In the genomic region with DNA sequence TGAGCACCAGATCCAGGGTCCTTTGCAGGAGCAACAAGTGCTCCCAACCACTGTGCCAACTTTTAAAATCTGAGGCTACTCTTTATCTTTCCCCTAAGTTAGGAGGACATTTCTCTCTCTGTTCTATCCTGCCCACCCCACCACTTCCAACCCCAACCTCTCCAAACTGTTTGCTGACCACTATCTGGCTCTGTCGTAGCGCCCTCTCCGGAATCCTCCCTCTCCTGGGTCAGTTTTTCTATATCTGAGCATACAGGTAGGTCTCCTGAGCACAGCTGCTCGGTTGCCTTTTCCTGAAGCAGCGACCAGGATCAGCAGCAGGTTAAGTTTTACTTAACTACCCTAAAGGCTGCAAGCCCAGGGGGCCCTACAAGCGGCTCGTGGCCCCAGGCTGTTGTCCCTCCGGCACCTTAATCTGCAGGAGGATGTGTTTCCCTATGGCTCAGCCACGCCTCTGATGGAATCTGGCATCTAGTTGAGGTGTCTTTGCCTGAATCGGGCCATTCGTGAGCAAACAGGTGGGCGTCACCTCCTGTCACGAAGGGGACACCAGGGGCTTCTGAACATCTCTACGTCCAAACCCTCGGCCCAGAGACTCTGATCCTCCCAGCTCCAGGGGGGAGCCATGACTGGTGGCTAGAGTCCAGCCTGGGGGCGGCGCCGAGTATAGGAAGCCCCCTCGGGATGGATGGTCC, we compare ENCODE assay signal across 11 mouse cellular contexts. TPM values are rescaled to one million over a fixed set of nuclear protein-coding genes. Genes with fewer than 3 reads are reported as not detected.
A peak's percentile ranks its signal among the peaks of the same experiment; 100 is the strongest.
DNase-seq lines count a peak whose midpoint lies in the region; ATAC-seq and TF ChIP-seq lines count a peak whose summit lies in the region.
"Had no signal": no experiment of that assay in that cellular context is flagged by ENCODE, and none has a peak within 500 bp of the region (broad histone marks: within the 10 kb centered on the region; RNA-seq: fewer than 3 reads in every experiment).

No protein-coding gene starts in this region.

- no peak overlapping the region for H3K27ac ChIP-seq in heart, embryonic 15.5 days
- no peak overlapping the region for H3K27ac ChIP-seq in ES-E14 (ENCODE audit: insufficient read depth, low read depth, low read length, poor library complexity, severe bottlenecking)
- H3K27ac ChIP-seq in forebrain, embryonic 12.5 days, result no peak overlapping the region
- no peak overlapping the region for H3K27ac ChIP-seq in limb, embryonic 13.5 days
- H3K27ac ChIP-seq in left cerebral cortex, adult 2 months, result no peak overlapping the region

- peak overlapping the region; percentile 24 for H3K4me3 ChIP-seq in heart, embryonic 15.5 days
- peak overlapping the region; percentile 20 to 48; a peak in 3 of 4 replicates for H3K4me3 ChIP-seq in ES-E14 (ENCODE audit: insufficient read depth in 1 of 2, low read depth in 1 of 2, low read length in 2 of 2, poor library complexity in 1 of 2, severe bottlenecking in 1 of 2)
- H3K4me3 ChIP-seq in forebrain, embryonic 12.5 days (replicated peaks), result peak overlapping the region; percentile 8
- H3K4me3 ChIP-seq in limb, embryonic 13.5 days, result peak overlapping the region; percentile 35
- H3K4me3 ChIP-seq in left cerebral cortex, adult 2 months, result no peak overlapping the region

- intact Hi-C loops in heart, postnatal 25 days (cut with DNase I), result no loop called here
- intact Hi-C loops in left cerebral cortex, adult 2 months (cut with DNase I), result no loop called here

- no peak for TF ChIP-seq CTCF in left cerebral cortex, adult 2 months (IDR thresholded peaks at IDR 0.05)

- DNase-seq in heart, postnatal 25 days (ENCODE audit: low spot score), result no peak
- DNase-seq in ES-E14 (ENCODE audit: low read depth, low spot score), result no peak
- no peak for DNase-seq in retina, embryonic 14.5 days (ENCODE audit: low spot score)
- DNase-seq in left cerebral cortex, adult 2 months (ENCODE audit: extremely low spot score in 1 of 2, low spot score in 2 of 2), result no peak
- DNase-seq: cerebellum, postnatal 14 days; gastrocnemius, postnatal 14 days; thymus, adult 2 months had no signal

- in situ Hi-C loops in ES-E14 (cut with MboI; ENCODE audit: low sequenced_read_pairs in 2 of 2, unreplicated experiment in 2 of 2), result loop anchor here (5.0 kb wide), 1 partner anchor 37 kb away; no protein-coding TSS in a partner anchor

- H3K9me3 ChIP-seq in heart, embryonic 15.5 days (replicated peaks), result no peaks in the 10 kb centered on the region
- no peaks in the 10 kb centered on the region for H3K9me3 ChIP-seq in ES-E14 (ENCODE audit: control insufficient read depth, insufficient read depth, low read depth, low read length)
- peaks cover 5% of the 10 kb centered on the region; the same call in 1 of the 2 replicates for H3K9me3 ChIP-seq in forebrain, embryonic 12.5 days
- H3K9me3 ChIP-seq in limb, embryonic 13.5 days, result 0 out of 2 replicates have a peak, but pooled peaks cover 5% of the 10 kb centered on the region

- peaks cover 7% of the 10 kb centered on the region for H3K4me1 ChIP-seq in heart, embryonic 15.5 days (replicated peaks)
- H3K4me1 ChIP-seq in ES-E14 (ENCODE audit: control insufficient read depth in 2 of 2, insufficient read depth in 2 of 2, low read length in 2 of 2, poor library complexity in 1 of 2), result peaks cover 0 to 4% of the 10 kb centered on the region in 2 experiments; a peak in 1 of 4 replicates
- no peaks in the 10 kb centered on the region for H3K4me1 ChIP-seq in forebrain, embryonic 12.5 days
- H3K4me1 ChIP-seq in limb, embryonic 13.5 days, result peaks cover 10% of the 10 kb centered on the region

- peak overlapping the region; percentile 54 for H3K4me2 ChIP-seq in heart, embryonic 15.5 days
- H3K4me2 ChIP-seq in forebrain, embryonic 12.5 days, result peak overlapping the region; percentile 19; the same call in 1 of the 2 replicates
- H3K4me2 ChIP-seq in limb, embryonic 13.5 days (replicated peaks), result peak overlapping the region; percentile 65

- H3K36me3 ChIP-seq in heart, embryonic 15.5 days, result no peaks in the 10 kb centered on the region
- no peaks in the 10 kb centered on the region for H3K36me3 ChIP-seq in ES-E14 (ENCODE audit: control insufficient read depth, insufficient read depth, low read length, poor library complexity, severe bottlenecking)
- no peaks in the 10 kb centered on the region for H3K36me3 ChIP-seq in forebrain, embryonic 12.5 days (replicated peaks)
- no peaks in the 10 kb centered on the region for H3K36me3 ChIP-seq in limb, embryonic 13.5 days

- H3K27me3 ChIP-seq in heart, embryonic 15.5 days, result peaks cover 93% of the 10 kb centered on the region
- H3K27me3 ChIP-seq in forebrain, embryonic 12.5 days, result peaks cover 88% of the 10 kb centered on the region
- H3K27me3 ChIP-seq in limb, embryonic 13.5 days, result peaks cover 81% of the 10 kb centered on the region

- H3K9ac ChIP-seq in heart, embryonic 15.5 days, result no peak overlapping the region
- H3K9ac ChIP-seq in ES-E14 (ENCODE audit: insufficient read depth, low read depth, low read length, poor library complexity, severe bottlenecking), result no peak overlapping the region
- no peak overlapping the region for H3K9ac ChIP-seq in forebrain, embryonic 12.5 days
- 0 out of 2 replicates have a peak overlapping the region, but pooled peaks have one; percentile 31 for H3K9ac ChIP-seq in limb, embryonic 13.5 days

- no peak for ATAC-seq in heart, embryonic 15.5 days (replicated peaks; ENCODE audit: insufficient number of reproducible peaks, insufficient read depth, low FRiP score, low read depth)
- no peak for ATAC-seq in forebrain, embryonic 12.5 days (ENCODE audit: low FRiP score)
- ATAC-seq in limb, embryonic 13.5 days (ENCODE audit: low FRiP score, low read depth), result no peak
- ATAC-seq in megakaryocyte, adult 5-6 weeks (ENCODE audit: poor library complexity, severe bottlenecking), result no peak

- WGBS in heart, embryonic 15.5 days, result 3% methylated on average over 19 of the region's 19 CpGs
- WGBS in forebrain, embryonic 12.5 days, result 1% methylated on average over 19 of the region's 19 CpGs
- 3% methylated on average over 19 of the region's 19 CpGs for WGBS in limb, embryonic 13.5 days

TF ChIP-seq in ES-E14, 5 proteins besides CTCF, POLR2A, EP300 and RAD21:
- TF ChIP-seq ZC3H11A (IDR thresholded peaks at IDR 0.05; ENCODE audit: borderline replicate concordance, low read depth, low read length), result no peak
- TF ChIP-seq CHD2 (IDR thresholded peaks at IDR 0.05; ENCODE audit: low read depth, low read length), result no peak
- TF ChIP-seq MAFK (IDR thresholded peaks at IDR 0.05; ENCODE audit: insufficient read depth, low read depth, low read length), result no peak
- TF ChIP-seq HCFC1 (IDR thresholded peaks at IDR 0.05; ENCODE audit: borderline replicate concordance, insufficient read depth, low read length), result no peak
- TF ChIP-seq ZNF384 (IDR thresholded peaks at IDR 0.05; ENCODE audit: low read depth, low read length), result no peak

RNA-seq across cellular contexts. Expression of gene Tfap2a, which starts 6.1 kb away (rescaled TPM):
- polyA plus RNA-seq in heart, embryonic 15.5 days (2015; fragmentation: Nextera tagmentation; extraction: Ambion mirVana), result 0.08 and 0.30 TPM in 2 replicates
- under 1 TPM; 0.14 to 0.23 TPM for total RNA-seq in heart, postnatal 25 days (2021)
- total RNA-seq in ES-E14 (2012; rRNA removed), result 0.16 and 0.27 TPM in 2 replicates
- polyA plus RNA-seq in forebrain, embryonic 12.5 days (2016; fragmentation: Nextera tagmentation; extraction: Ambion mirVana), result 1.6 and 2.0 TPM in 2 replicates
- polyA plus RNA-seq in limb, embryonic 13.5 days (2015; fragmentation: Nextera tagmentation; extraction: Ambion mirVana), result 8.3 and 9.5 TPM in 2 replicates
- 0.36 TPM in 1 of 2 replicates, not detected in the other for total RNA-seq in megakaryocyte, adult 5-6 weeks (2015)
- 0.07 TPM in 1 of 2 replicates, not detected in the other for total RNA-seq in megakaryocyte, adult 5-6 weeks (2017)
- total RNA-seq in left cerebral cortex, adult 2 months (2021), result 1 to 10 TPM in 1 of 2 experiments, under 1 TPM in 1; 0.68 to 1.0 TPM
- total RNA-seq: gastrocnemius, postnatal 14 days had no signal
